Mouse (Mus musculus) CD4-positive, CD25-positive, alpha-beta regulatory T cell (primary cell): ENCODE results near the gene Wipf2. TPM values are rescaled to one million over a fixed set of nuclear protein-coding genes. Genes with fewer than 3 reads are reported as not detected.

ENCODE experiments used
- polyA plus RNA-seq: library from polyadenylated mRNA; unstranded; fragments of 100-300 nt; shearing (Covaris generic); gene quantifications from one replicate; pipeline ENCODE4 v1.2.1, GENCODE M21; 2017

The Wipf2 gene
- 3.2 TPM for polyA plus RNA-seq

DNA sequence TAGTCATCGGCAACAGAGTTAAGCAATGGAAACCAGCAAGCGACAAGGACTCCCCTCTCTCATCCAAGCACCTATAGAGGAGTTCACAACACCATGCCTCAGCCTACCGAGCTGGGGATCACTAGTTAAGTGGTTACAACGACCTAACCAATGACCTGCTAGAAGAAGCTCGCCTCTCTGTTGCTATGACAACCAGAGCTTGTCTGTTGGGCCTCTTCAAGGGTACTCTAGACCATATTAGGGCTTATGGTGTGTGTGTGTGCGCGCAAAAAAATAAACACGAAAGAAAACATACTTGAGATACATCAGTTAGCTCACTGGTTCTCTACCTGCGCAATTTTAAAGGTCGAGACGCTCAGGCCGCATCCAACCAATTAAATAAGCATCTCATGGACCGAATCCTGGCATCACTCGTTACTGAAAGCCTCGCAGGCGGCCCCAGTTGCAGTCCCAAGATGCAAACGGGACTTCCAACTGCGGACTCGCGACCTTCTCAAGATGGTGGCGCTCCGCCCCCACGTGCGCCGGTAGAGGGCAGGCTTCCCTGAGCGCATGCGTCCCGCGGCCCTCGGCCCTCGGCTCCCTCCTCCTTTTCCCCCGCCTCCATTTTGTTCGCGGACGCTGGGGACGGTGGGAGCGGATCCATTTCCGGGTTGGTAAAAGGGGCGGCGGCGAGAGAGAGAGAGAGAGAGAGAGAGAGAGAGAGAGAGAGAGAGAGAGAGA, at the start of gene Wipf2:
Gene Wipf2 (plus strand): TSS at position 611 of the 723 bp plus-strand sequence.

DNA sequence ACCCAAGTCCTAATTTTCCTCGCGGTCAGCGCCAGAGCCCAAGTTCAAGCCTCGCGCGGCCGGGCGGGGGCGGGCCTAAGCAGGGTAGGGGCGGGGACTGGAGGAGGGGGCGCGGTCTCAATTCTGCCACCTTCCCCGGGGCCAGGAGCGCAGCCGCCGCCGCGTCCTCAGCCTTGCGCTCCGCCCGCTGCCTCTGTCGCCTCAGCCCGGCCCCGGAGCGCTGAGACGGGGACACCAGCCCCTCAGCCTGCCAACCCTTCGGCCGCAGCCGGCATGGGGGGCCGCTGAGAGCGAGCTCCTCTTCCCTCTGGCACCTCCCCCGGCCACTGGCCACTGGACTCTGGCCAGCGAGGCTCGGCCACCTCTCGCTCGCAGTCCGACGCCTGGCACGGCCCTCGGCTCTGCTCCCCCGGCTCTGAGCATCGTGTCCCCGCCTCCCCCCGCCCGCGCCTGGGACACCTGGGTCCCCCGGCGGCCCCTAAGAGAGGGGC, 26.7 kb upstream of the Wipf2 start, which contains the start of gene Rapgefl1:
Gene Rapgefl1 (plus strand): TSS at position 135 of the 491 bp plus-strand sequence.

DNA sequence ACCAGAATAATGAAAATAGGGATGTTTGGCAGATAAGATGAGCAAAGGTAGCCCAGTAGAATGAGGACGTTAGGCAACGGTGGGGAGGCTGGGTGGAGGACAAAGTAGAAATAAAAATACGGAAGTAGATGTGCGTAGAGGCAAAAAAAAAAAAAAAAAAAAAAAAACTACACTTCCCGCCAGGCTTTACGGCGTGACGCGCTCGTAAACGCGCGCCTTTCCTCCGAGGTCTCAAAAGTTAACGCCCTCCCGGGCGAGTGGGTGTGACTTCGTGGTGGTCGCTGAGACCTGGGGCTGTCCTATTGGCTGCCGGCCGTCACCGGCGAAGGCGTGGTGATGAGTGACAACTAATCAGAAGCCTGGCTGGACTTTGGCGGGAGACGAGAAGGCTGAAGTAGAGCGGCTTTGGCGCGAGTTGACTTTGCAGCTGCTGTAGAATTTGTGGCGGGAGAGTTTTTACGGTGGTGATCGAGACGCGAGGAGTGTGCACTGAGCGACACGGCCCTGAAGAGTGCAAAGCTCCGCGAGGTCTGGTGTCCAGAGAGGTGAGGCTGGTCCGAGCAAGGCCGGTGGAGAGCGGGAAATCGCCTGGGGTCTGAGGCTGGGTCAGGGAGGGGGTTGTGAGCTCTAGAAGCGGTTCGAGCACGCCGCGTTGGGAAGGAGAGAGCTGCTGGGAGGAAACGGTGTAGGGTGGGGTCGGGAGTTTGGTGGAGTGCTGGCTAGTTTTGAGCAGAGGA, 44.2 kb downstream of the Wipf2 start, which contains the start of gene Cdc6:
Gene Cdc6 (plus strand): TSS at position 365 of the 737 bp plus-strand sequence.

DNA sequence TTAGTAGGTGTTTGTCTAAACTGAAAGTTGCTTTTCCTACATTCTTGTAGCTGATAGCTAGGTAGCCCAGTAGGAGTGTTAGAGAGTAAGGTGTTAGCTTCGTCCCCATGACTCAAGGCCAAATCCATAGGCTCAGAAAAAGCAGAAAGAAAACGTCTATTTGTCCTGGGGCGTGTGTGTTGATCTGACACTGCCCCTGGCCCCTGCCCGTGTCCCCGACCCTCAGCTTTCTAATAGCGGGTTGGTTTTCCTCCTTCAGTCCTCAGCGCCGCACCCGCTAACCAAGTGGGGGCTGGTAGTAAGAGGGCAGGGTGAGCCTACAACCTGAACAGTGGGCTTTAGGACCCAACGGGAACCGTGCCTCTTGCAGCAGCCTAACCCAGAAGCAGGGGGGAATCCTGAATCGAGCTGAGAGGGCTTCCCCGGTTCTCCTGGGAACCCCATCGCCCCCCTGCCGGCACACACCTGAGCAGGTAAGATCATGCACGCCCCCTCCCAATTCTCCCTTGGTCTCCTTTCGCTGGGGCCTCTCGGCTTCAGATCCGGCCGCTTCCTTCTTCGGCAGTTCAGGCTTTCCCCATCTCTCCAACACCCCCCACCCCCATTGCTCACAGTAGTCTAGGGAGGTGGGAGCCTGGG, 64.1 kb downstream of the Wipf2 start, which contains the start of gene Rara:
Gene Rara (plus strand): TSS at position 381 of the 639 bp plus-strand sequence.

Other genes starting within 250 kb of the Wipf2 start
- gene Gm12355, start 238.0 kb upstream of the Wipf2 start, polyA plus RNA-seq, result 4.3 TPM
- not detected for gene Gsdma3, start 237.3 kb upstream of the Wipf2 start, polyA plus RNA-seq
- not detected for gene Gsdma2, start 216.9 kb upstream of the Wipf2 start, polyA plus RNA-seq
- gene Gsdma, start 199.3 kb upstream of the Wipf2 start, polyA plus RNA-seq, result not detected
- 163 TPM for gene Psmd3, start 181.1 kb upstream of the Wipf2 start, polyA plus RNA-seq
- not detected for gene Csf3, start 162.4 kb upstream of the Wipf2 start, polyA plus RNA-seq
- gene Med24, start 134.2 kb upstream of the Wipf2 start, polyA plus RNA-seq, result 55.5 TPM
- gene Thra, start 123.0 kb upstream of the Wipf2 start, polyA plus RNA-seq, result 9.1 TPM
- gene Nr1d1, start 88.3 kb upstream of the Wipf2 start, polyA plus RNA-seq, result 4.3 TPM
- gene Msl1, start 68.1 kb upstream of the Wipf2 start, polyA plus RNA-seq, result 22.0 TPM
- 88.8 TPM for gene Casc3, start 58.7 kb upstream of the Wipf2 start, polyA plus RNA-seq
- 0.38 TPM for gene Rapgefl1, start 26.9 kb upstream of the Wipf2 start, polyA plus RNA-seq
- gene Cdc6, start 44.2 kb downstream of the Wipf2 start, polyA plus RNA-seq, result 2.5 TPM
- gene Rara, start 64.2 kb downstream of the Wipf2 start, polyA plus RNA-seq, result 68.8 TPM
- gene Gjd3, start 119.4 kb downstream of the Wipf2 start, polyA plus RNA-seq, result 0.43 TPM
- 13.5 TPM for gene Top2a, start 160.6 kb downstream of the Wipf2 start, polyA plus RNA-seq
- 335 TPM for gene Igfbp4, start 177.6 kb downstream of the Wipf2 start, polyA plus RNA-seq
- gene Tns4, start 225.7 kb downstream of the Wipf2 start, polyA plus RNA-seq, result 0.20 TPM